Mouse (Mus musculus): ENCODE results near the gene Cfd. TPM values are rescaled to one million over a fixed set of nuclear protein-coding genes. Genes with fewer than 3 reads are reported as not detected.

The Cfd gene
- total RNA-seq, 1 experiment = not detected

DNA sequence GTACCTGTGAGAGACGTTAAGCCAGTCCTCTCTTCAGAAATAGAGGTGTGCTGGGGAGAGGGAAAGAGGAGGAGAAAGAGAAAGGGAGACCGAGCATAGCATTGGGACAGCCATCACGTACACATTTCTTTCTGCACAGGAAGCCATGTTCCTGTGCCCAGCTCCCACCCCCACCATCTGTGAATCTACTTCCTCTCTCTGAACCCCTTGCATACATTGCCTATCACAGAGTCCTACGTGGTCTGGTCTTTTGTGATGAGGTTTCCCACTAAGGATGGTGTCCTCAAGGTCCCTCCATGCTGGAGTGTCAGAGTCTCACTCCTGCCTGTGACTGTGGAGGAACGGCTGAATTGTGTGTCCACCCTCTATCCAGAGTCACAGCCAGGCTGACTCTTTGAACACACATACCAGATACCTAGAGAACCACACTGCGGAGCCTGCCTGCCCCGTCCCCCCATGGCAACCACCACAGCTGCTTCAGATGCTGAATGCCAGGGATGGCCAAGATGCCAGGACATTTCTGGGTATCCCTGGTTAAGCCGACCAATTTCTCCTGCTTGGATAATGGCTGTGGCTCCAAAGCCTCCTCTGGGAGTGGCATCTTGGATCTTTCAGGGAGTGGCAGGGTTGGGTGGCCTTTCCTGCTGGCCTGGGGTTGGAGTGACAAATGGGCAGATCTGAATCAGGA, 40.6 kb upstream of the Cfd start:
- peaks cover 0 to 18% of the 10 kb centered on the region in 2 experiments; a peak in 3 of 4 replicates for H3K4me1 ChIP-seq (ENCODE audit: control insufficient read depth in 2 of 2, insufficient read depth in 2 of 2, low read length in 2 of 2, poor library complexity in 1 of 2)
- H3K9me3 ChIP-seq (ENCODE audit: control insufficient read depth, insufficient read depth, low read depth, low read length) = no peaks in the 10 kb centered on the region
- H3K9ac ChIP-seq (ENCODE audit: insufficient read depth, low read depth, low read length, poor library complexity, severe bottlenecking) = 0 out of 2 replicates have a peak overlapping the region, but pooled peaks have one; percentile 32
- H3K36me3 ChIP-seq (ENCODE audit: control insufficient read depth, insufficient read depth, low read length, poor library complexity, severe bottlenecking) = no peaks in the 10 kb centered on the region
- in situ Hi-C loops (cut with MboI; ENCODE audit: low sequenced_read_pairs in 2 of 2, unreplicated experiment in 2 of 2) = no loop called here
- no peak overlapping the region for H3K27ac ChIP-seq (ENCODE audit: insufficient read depth, low read depth, low read length, poor library complexity, severe bottlenecking)
- no peak overlapping the region for H3K4me3 ChIP-seq (ENCODE audit: insufficient read depth in 1 of 2, low read depth in 1 of 2, low read length in 2 of 2, poor library complexity in 1 of 2, severe bottlenecking in 1 of 2)
- TF ChIP-seq HCFC1 (IDR thresholded peaks at IDR 0.05; ENCODE audit: borderline replicate concordance, insufficient read depth, low read length) = no peak
- no peak for TF ChIP-seq ZC3H11A (IDR thresholded peaks at IDR 0.05; ENCODE audit: borderline replicate concordance, low read depth, low read length)
- TF ChIP-seq ZNF384 (IDR thresholded peaks at IDR 0.05; ENCODE audit: low read depth, low read length) = no peak
- no peak for TF ChIP-seq MAFK (IDR thresholded peaks at IDR 0.05; ENCODE audit: insufficient read depth, low read depth, low read length)
- DNase-seq (ENCODE audit: low read depth, low spot score) = no peak

DNA sequence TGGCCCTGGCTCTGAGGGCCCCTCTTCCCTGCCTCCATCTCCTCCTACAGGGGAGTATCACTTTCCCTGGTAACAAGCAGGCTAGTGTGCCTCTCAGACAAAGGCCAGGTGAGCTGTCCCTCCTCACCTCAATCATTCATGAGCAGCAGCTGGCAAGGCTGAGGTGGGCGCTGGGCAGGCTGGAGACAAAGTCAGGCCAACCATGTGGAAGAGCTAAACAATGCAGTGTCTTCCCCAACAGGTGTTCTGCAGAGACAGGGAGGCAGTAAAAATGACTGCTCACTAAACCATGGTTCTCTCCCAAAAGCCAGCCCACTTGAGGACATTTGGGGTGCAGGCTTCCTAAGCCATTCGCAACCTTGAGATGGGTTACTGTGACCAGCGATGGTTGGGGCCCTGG, 39.0 kb upstream of the Cfd start:
- H3K4me1 ChIP-seq (ENCODE audit: control insufficient read depth in 2 of 2, insufficient read depth in 2 of 2, low read length in 2 of 2, poor library complexity in 1 of 2) = peaks cover 0 to 22% of the 10 kb centered on the region in 2 experiments; a peak in 3 of 4 replicates
- H3K9me3 ChIP-seq (ENCODE audit: control insufficient read depth, insufficient read depth, low read depth, low read length) = no peaks in the 10 kb centered on the region
- H3K9ac ChIP-seq (ENCODE audit: insufficient read depth, low read depth, low read length, poor library complexity, severe bottlenecking) = peak overlapping the region; percentile 53; the same call in 1 of the 2 replicates
- peaks cover 8% of the 10 kb centered on the region for H3K36me3 ChIP-seq (ENCODE audit: control insufficient read depth, insufficient read depth, low read length, poor library complexity, severe bottlenecking)
- DNase-seq (ENCODE audit: low read depth, low spot score) = no peak
- H3K27ac ChIP-seq (ENCODE audit: insufficient read depth, low read depth, low read length, poor library complexity, severe bottlenecking) = peak overlapping the region; percentile 97
- in situ Hi-C loops (cut with MboI; ENCODE audit: low sequenced_read_pairs in 2 of 2, unreplicated experiment in 2 of 2) = no loop called here
- peak overlapping the region; percentile 18 to 69; a peak in 3 of 4 replicates for H3K4me3 ChIP-seq (ENCODE audit: insufficient read depth in 1 of 2, low read depth in 1 of 2, low read length in 2 of 2, poor library complexity in 1 of 2, severe bottlenecking in 1 of 2)
- no peak for TF ChIP-seq CHD2 (IDR thresholded peaks at IDR 0.05; ENCODE audit: low read depth, low read length)
- no peak for TF ChIP-seq HCFC1 (IDR thresholded peaks at IDR 0.05; ENCODE audit: borderline replicate concordance, insufficient read depth, low read length)
- no peak for TF ChIP-seq ZNF384 (IDR thresholded peaks at IDR 0.05; ENCODE audit: low read depth, low read length)
- TF ChIP-seq ZC3H11A (IDR thresholded peaks at IDR 0.05; ENCODE audit: borderline replicate concordance, low read depth, low read length) = no peak
- no peak for TF ChIP-seq MAFK (IDR thresholded peaks at IDR 0.05; ENCODE audit: insufficient read depth, low read depth, low read length)

GRCm38 (mm10) chr10:79852107-79852789, 38.4 kb upstream of the Cfd start:
- no peak for DNase-seq (ENCODE audit: low read depth, low spot score)
- in situ Hi-C loops (cut with MboI; ENCODE audit: low sequenced_read_pairs in 2 of 2, unreplicated experiment in 2 of 2) = no loop called here
- Histone ChIP-seq H3K9ac (ENCODE audit: insufficient read depth, low read depth, low read length, poor library complexity, severe bottlenecking) (peak overlapping the region; percentile 91; the same call in 1 of the 2 replicates), H3K9me3 (ENCODE audit: control insufficient read depth, insufficient read depth, low read depth, low read length) (no peaks in the 10 kb centered on the region), H3K36me3 (ENCODE audit: control insufficient read depth, insufficient read depth, low read length, poor library complexity, severe bottlenecking) (peaks cover 14% of the 10 kb centered on the region), H3K4me3 (ENCODE audit: insufficient read depth in 1 of 2, low read depth in 1 of 2, low read length in 2 of 2, poor library complexity in 1 of 2, severe bottlenecking in 1 of 2) (peak overlapping the region; percentile 69 to 70), H3K27ac (ENCODE audit: insufficient read depth, low read depth, low read length, poor library complexity, severe bottlenecking) (peak overlapping the region; percentile 97; the same call in 1 of the 2 replicates), H3K4me1 (ENCODE audit: control insufficient read depth in 2 of 2, insufficient read depth in 2 of 2, low read length in 2 of 2, poor library complexity in 1 of 2) (peaks cover 0 to 27% of the 10 kb centered on the region in 2 experiments; a peak in 3 of 4 replicates)
- TF ChIP-seq ZC3H11A (IDR thresholded peaks at IDR 0.05; ENCODE audit: borderline replicate concordance, low read depth, low read length) (no peak), MAFK (IDR thresholded peaks at IDR 0.05; ENCODE audit: insufficient read depth, low read depth, low read length) (no peak), CHD2 (IDR thresholded peaks at IDR 0.05; ENCODE audit: low read depth, low read length) (no peak), HCFC1 (IDR thresholded peaks at IDR 0.05; ENCODE audit: borderline replicate concordance, insufficient read depth, low read length) (no peak), ZNF384 (IDR thresholded peaks at IDR 0.05; ENCODE audit: low read depth, low read length) (no peak)

- H3K4me3 ChIP-seq (ENCODE audit: insufficient read depth in 1 of 2, low read depth in 1 of 2, low read length in 2 of 2, poor library complexity in 1 of 2, severe bottlenecking in 1 of 2) = peak overlapping the region; percentile 69 to 70
- H3K4me1 ChIP-seq (ENCODE audit: control insufficient read depth in 2 of 2, insufficient read depth in 2 of 2, low read length in 2 of 2, poor library complexity in 1 of 2) = peaks cover 0 to 32% of the 10 kb centered on the region in 2 experiments; a peak in 3 of 4 replicates
- TF ChIP-seq MAFK (IDR thresholded peaks at IDR 0.05; ENCODE audit: insufficient read depth, low read depth, low read length) = no peak
- TF ChIP-seq HCFC1 (IDR thresholded peaks at IDR 0.05; ENCODE audit: borderline replicate concordance, insufficient read depth, low read length) = no peak
- TF ChIP-seq ZNF384 (IDR thresholded peaks at IDR 0.05; ENCODE audit: low read depth, low read length) = no peak
- TF ChIP-seq ZC3H11A (IDR thresholded peaks at IDR 0.05; ENCODE audit: borderline replicate concordance, low read depth, low read length) = no peak
- no peak for TF ChIP-seq CHD2 (IDR thresholded peaks at IDR 0.05; ENCODE audit: low read depth, low read length)
- peaks cover 20% of the 10 kb centered on the region for H3K36me3 ChIP-seq (ENCODE audit: control insufficient read depth, insufficient read depth, low read length, poor library complexity, severe bottlenecking)
- in situ Hi-C loops (cut with MboI; ENCODE audit: low sequenced_read_pairs in 2 of 2, unreplicated experiment in 2 of 2) = no loop called here
- DNase-seq (ENCODE audit: low read depth, low spot score) = no peak
- peak overlapping the region; percentile 91 for H3K9ac ChIP-seq (ENCODE audit: insufficient read depth, low read depth, low read length, poor library complexity, severe bottlenecking)
- peak overlapping the region; percentile 97 for H3K27ac ChIP-seq (ENCODE audit: insufficient read depth, low read depth, low read length, poor library complexity, severe bottlenecking)
- no peaks in the 10 kb centered on the region for H3K9me3 ChIP-seq (ENCODE audit: control insufficient read depth, insufficient read depth, low read depth, low read length)
Observed at GRCm38 (mm10) chr10:79852827-79853226, 37.8 kb upstream of the Cfd start.

Measured in ES-E14 (cell line).